Mouse (Mus musculus): ENCODE measurements at regions not wholly inside any gene's neighbourhood (a gene's known extent, or its start where the extent isn't known, plus 50 kb on each side); places are given as distances from the start of the nearest gene placed in this dataset.
A peak's percentile ranks its signal among the peaks of the same experiment; 100 is the strongest.

- Histone ChIP-seq H3K9me3 (ENCODE audit: control insufficient read depth, low read length) (no peaks in the 10 kb centered on the region), H3K4me3 (ENCODE audit: low read depth, low read length) (no peak overlapping the region), H3K4me1 (replicated peaks; ENCODE audit: control insufficient read depth, insufficient read depth, low read length) (no peaks in the 10 kb centered on the region), H3K36me3 (ENCODE audit: control insufficient read depth, insufficient read depth, low read length) (no peaks in the 10 kb centered on the region), H3K27me3 (ENCODE audit: control insufficient read depth, insufficient read depth, low read length) (no peaks in the 10 kb centered on the region), H3K27ac (ENCODE audit: low read depth, low read length) (no peak overlapping the region), H3K9ac (ENCODE audit: low read depth, low read length) (no peak overlapping the region), H3K4me2 (replicated peaks; ENCODE audit: low read depth, low read length) (no peak overlapping the region)
- 83% methylated on average over 4 of the region's 4 CpGs for WGBS
- DNase-seq (ENCODE audit: low spot score) (no peak), ATAC-seq (ENCODE audit: low FRiP score) (no peak)
These were observed 178.4 kb upstream of the Ttc29 start for GRCm38 (mm10) chr8:78034687-78035086.

- no peaks in the 10 kb centered on the region for H3K4me1 ChIP-seq (replicated peaks; ENCODE audit: control insufficient read depth, insufficient read depth, low read length)
- DNase-seq (ENCODE audit: low spot score) (no peak), ATAC-seq (ENCODE audit: low FRiP score) (no peak)
- H3K4me3 ChIP-seq (ENCODE audit: low read depth, low read length), result no peak overlapping the region
- H3K9me3 ChIP-seq (ENCODE audit: control insufficient read depth, low read length), result no peaks in the 10 kb centered on the region
- H3K27me3 ChIP-seq (ENCODE audit: control insufficient read depth, insufficient read depth, low read length), result no peaks in the 10 kb centered on the region
- WGBS, result 63% methylated on average over 1 of the region's 1 CpGs
- no peak overlapping the region for H3K9ac ChIP-seq (ENCODE audit: low read depth, low read length)
- H3K4me2 ChIP-seq (replicated peaks; ENCODE audit: low read depth, low read length), result no peak overlapping the region
- H3K27ac ChIP-seq (ENCODE audit: low read depth, low read length), result no peak overlapping the region
- no peaks in the 10 kb centered on the region for H3K36me3 ChIP-seq (ENCODE audit: control insufficient read depth, insufficient read depth, low read length)
These were observed 175.9 kb upstream of the Ttc29 start for GRCm38 (mm10) chr8:78037218-78037617.

GRCm38 (mm10) chr8:78046691-78047090 lies 166.4 kb upstream of the Ttc29 start:
- Histone ChIP-seq H3K36me3 (ENCODE audit: control insufficient read depth, insufficient read depth, low read length) (no peaks in the 10 kb centered on the region), H3K27me3 (ENCODE audit: control insufficient read depth, insufficient read depth, low read length) (no peaks in the 10 kb centered on the region), H3K4me3 (ENCODE audit: low read depth, low read length) (no peak overlapping the region), H3K9me3 (ENCODE audit: control insufficient read depth, low read length) (no peaks in the 10 kb centered on the region), H3K4me1 (replicated peaks; ENCODE audit: control insufficient read depth, insufficient read depth, low read length) (no peaks in the 10 kb centered on the region), H3K4me2 (replicated peaks; ENCODE audit: low read depth, low read length) (no peak overlapping the region), H3K9ac (ENCODE audit: low read depth, low read length) (no peak overlapping the region), H3K27ac (ENCODE audit: low read depth, low read length) (no peak overlapping the region)
- DNase-seq (ENCODE audit: low spot score) (no peak), ATAC-seq (ENCODE audit: low FRiP score) (no peak)
- 86% methylated on average over 3 of the region's 3 CpGs for WGBS

- ATAC-seq (ENCODE audit: low FRiP score) (no peak), DNase-seq (ENCODE audit: low spot score) (no peak)
- Histone ChIP-seq H3K27me3 (ENCODE audit: control insufficient read depth, insufficient read depth, low read length) (no peaks in the 10 kb centered on the region), H3K9ac (ENCODE audit: low read depth, low read length) (no peak overlapping the region), H3K36me3 (ENCODE audit: control insufficient read depth, insufficient read depth, low read length) (no peaks in the 10 kb centered on the region), H3K4me1 (replicated peaks; ENCODE audit: control insufficient read depth, insufficient read depth, low read length) (no peaks in the 10 kb centered on the region), H3K9me3 (ENCODE audit: control insufficient read depth, low read length) (no peaks in the 10 kb centered on the region), H3K4me3 (ENCODE audit: low read depth, low read length) (no peak overlapping the region), H3K27ac (ENCODE audit: low read depth, low read length) (no peak overlapping the region), H3K4me2 (replicated peaks; ENCODE audit: low read depth, low read length) (no peak overlapping the region)
- 90% methylated on average over 3 of the region's 3 CpGs for WGBS
These were observed 162.3 kb upstream of the Ttc29 start for GRCm38 (mm10) chr8:78050768-78051167.

- Histone ChIP-seq H3K27me3 (ENCODE audit: control insufficient read depth, insufficient read depth, low read length) (no peaks in the 10 kb centered on the region), H3K9me3 (ENCODE audit: control insufficient read depth, low read length) (no peaks in the 10 kb centered on the region), H3K9ac (ENCODE audit: low read depth, low read length) (no peak overlapping the region), H3K4me1 (replicated peaks; ENCODE audit: control insufficient read depth, insufficient read depth, low read length) (no peaks in the 10 kb centered on the region), H3K4me3 (ENCODE audit: low read depth, low read length) (no peak overlapping the region), H3K4me2 (replicated peaks; ENCODE audit: low read depth, low read length) (no peak overlapping the region), H3K36me3 (ENCODE audit: control insufficient read depth, insufficient read depth, low read length) (no peaks in the 10 kb centered on the region), H3K27ac (ENCODE audit: low read depth, low read length) (no peak overlapping the region)
- DNase-seq (ENCODE audit: low spot score) (no peak), ATAC-seq (ENCODE audit: low FRiP score) (no peak)
- WGBS, result 20% methylated on average over 5 of the region's 5 CpGs
These were observed 158.7 kb upstream of the Ttc29 start for GRCm38 (mm10) chr8:78054435-78054834.

GRCm38 (mm10) chr8:78054920-78055319 lies 158.2 kb upstream of the Ttc29 start:
- ATAC-seq (ENCODE audit: low FRiP score) (no peak), DNase-seq (ENCODE audit: low spot score) (no peak)
- WGBS, result 23% methylated on average over 8 of the region's 8 CpGs
- no peaks in the 10 kb centered on the region for H3K4me1 ChIP-seq (replicated peaks; ENCODE audit: control insufficient read depth, insufficient read depth, low read length)
- H3K9ac ChIP-seq (ENCODE audit: low read depth, low read length), result no peak overlapping the region
- H3K9me3 ChIP-seq (ENCODE audit: control insufficient read depth, low read length), result no peaks in the 10 kb centered on the region
- no peak overlapping the region for H3K4me2 ChIP-seq (replicated peaks; ENCODE audit: low read depth, low read length)
- H3K36me3 ChIP-seq (ENCODE audit: control insufficient read depth, insufficient read depth, low read length), result no peaks in the 10 kb centered on the region
- no peak overlapping the region for H3K4me3 ChIP-seq (ENCODE audit: low read depth, low read length)
- H3K27me3 ChIP-seq (ENCODE audit: control insufficient read depth, insufficient read depth, low read length), result no peaks in the 10 kb centered on the region
- H3K27ac ChIP-seq (ENCODE audit: low read depth, low read length), result no peak overlapping the region

- Histone ChIP-seq H3K27me3 (ENCODE audit: control insufficient read depth, insufficient read depth, low read length) (no peaks in the 10 kb centered on the region), H3K4me2 (replicated peaks; ENCODE audit: low read depth, low read length) (no peak overlapping the region), H3K4me1 (replicated peaks; ENCODE audit: control insufficient read depth, insufficient read depth, low read length) (no peaks in the 10 kb centered on the region), H3K36me3 (ENCODE audit: control insufficient read depth, insufficient read depth, low read length) (no peaks in the 10 kb centered on the region), H3K27ac (ENCODE audit: low read depth, low read length) (no peak overlapping the region), H3K9ac (ENCODE audit: low read depth, low read length) (no peak overlapping the region), H3K4me3 (ENCODE audit: low read depth, low read length) (no peak overlapping the region), H3K9me3 (ENCODE audit: control insufficient read depth, low read length) (no peaks in the 10 kb centered on the region)
- 64% methylated on average over 3 of the region's 3 CpGs for WGBS
- no peak for DNase-seq (ENCODE audit: low spot score)
- ATAC-seq (ENCODE audit: low FRiP score), result no peak
These were observed 157.6 kb upstream of the Ttc29 start for GRCm38 (mm10) chr8:78055531-78055930.

- 84% methylated on average over 4 of the region's 4 CpGs for WGBS
- Histone ChIP-seq H3K36me3 (ENCODE audit: control insufficient read depth, insufficient read depth, low read length) (no peaks in the 10 kb centered on the region), H3K27ac (ENCODE audit: low read depth, low read length) (no peak overlapping the region), H3K4me1 (replicated peaks; ENCODE audit: control insufficient read depth, insufficient read depth, low read length) (no peaks in the 10 kb centered on the region), H3K9me3 (ENCODE audit: control insufficient read depth, low read length) (no peaks in the 10 kb centered on the region), H3K4me2 (replicated peaks; ENCODE audit: low read depth, low read length) (no peak overlapping the region), H3K4me3 (ENCODE audit: low read depth, low read length) (no peak overlapping the region), H3K27me3 (ENCODE audit: control insufficient read depth, insufficient read depth, low read length) (no peaks in the 10 kb centered on the region), H3K9ac (ENCODE audit: low read depth, low read length) (no peak overlapping the region)
- ATAC-seq (ENCODE audit: low FRiP score), result no peak
- no peak for DNase-seq (ENCODE audit: low spot score)
These were observed 155.7 kb upstream of the Ttc29 start for GRCm38 (mm10) chr8:78057357-78057756.

- H3K36me3 ChIP-seq (ENCODE audit: control insufficient read depth, insufficient read depth, low read length), result no peaks in the 10 kb centered on the region
- no peaks in the 10 kb centered on the region for H3K4me1 ChIP-seq (replicated peaks; ENCODE audit: control insufficient read depth, insufficient read depth, low read length)
- H3K9me3 ChIP-seq (ENCODE audit: control insufficient read depth, low read length), result no peaks in the 10 kb centered on the region
- no peak overlapping the region for H3K9ac ChIP-seq (ENCODE audit: low read depth, low read length)
- no peak overlapping the region for H3K4me3 ChIP-seq (ENCODE audit: low read depth, low read length)
- H3K27me3 ChIP-seq (ENCODE audit: control insufficient read depth, insufficient read depth, low read length), result no peaks in the 10 kb centered on the region
- ATAC-seq (ENCODE audit: low FRiP score) (peak; percentile 64), DNase-seq (ENCODE audit: low spot score) (peak; percentile 62)
- H3K4me2 ChIP-seq (replicated peaks; ENCODE audit: low read depth, low read length), result no peak overlapping the region
- WGBS, result 61% methylated on average over 9 of the region's 9 CpGs
- no peak overlapping the region for H3K27ac ChIP-seq (ENCODE audit: low read depth, low read length)
These were observed 151.0 kb upstream of the Ttc29 start for GRCm38 (mm10) chr8:78061827-78062719.

Data from hindbrain, embryonic 11.5 days (tissue).